Mouse (Mus musculus): ENCODE measurements around the gene Ccnjl.

Ccnjl gene

GRCm38 (mm10) chr11:43528683-43529499, at the start of gene Ccnjl:
Gene Ccnjl, plus strand, starts transcription at chr11:43528784.
- peak; percentile 77 for DNase-seq (ENCODE audit: low spot score)

- no peak for DNase-seq (ENCODE audit: low spot score)
Observed at GRCm38 (mm10) chr11:43479376-43479775, 49.2 kb upstream of the Ccnjl start.

GRCm38 (mm10) chr11:43480561-43480960, 48.0 kb upstream of the Ccnjl start:
- DNase-seq (ENCODE audit: low spot score) = no peak

GRCm38 (mm10) chr11:43481672-43482522, 46.7 kb upstream of the Ccnjl start:
- DNase-seq (ENCODE audit: low spot score) = no peak

GRCm38 (mm10) chr11:43483122-43483792, 45.3 kb upstream of the Ccnjl start:
- DNase-seq (ENCODE audit: low spot score) = peak; percentile 23

GRCm38 (mm10) chr11:43484057-43484456, 44.5 kb upstream of the Ccnjl start:
- DNase-seq (ENCODE audit: low spot score) = no peak

- no peak for DNase-seq (ENCODE audit: low spot score)
Observed at GRCm38 (mm10) chr11:43484652-43485051, 43.9 kb upstream of the Ccnjl start.

GRCm38 (mm10) chr11:43485855-43486254, 42.7 kb upstream of the Ccnjl start:
- no peak for DNase-seq (ENCODE audit: low spot score)

- DNase-seq (ENCODE audit: low spot score) = peak; percentile 65
Observed at GRCm38 (mm10) chr11:43492663-43493062, 35.9 kb upstream of the Ccnjl start.

- DNase-seq (ENCODE audit: low spot score) = peak; percentile 62
Observed at GRCm38 (mm10) chr11:43493815-43494409, 34.7 kb upstream of the Ccnjl start.

- DNase-seq (ENCODE audit: low spot score) = no peak
Observed at GRCm38 (mm10) chr11:43495037-43495436, 33.5 kb upstream of the Ccnjl start.

GRCm38 (mm10) chr11:43495532-43495931, 33.1 kb upstream of the Ccnjl start:
- peak; percentile 49 for DNase-seq (ENCODE audit: low spot score)

- DNase-seq (ENCODE audit: low spot score) = no peak
Observed at GRCm38 (mm10) chr11:43501256-43501655, 27.3 kb upstream of the Ccnjl start.

- DNase-seq (ENCODE audit: low spot score) = no peak
Observed at GRCm38 (mm10) chr11:43505188-43505587, 23.4 kb upstream of the Ccnjl start.

- DNase-seq (ENCODE audit: low spot score) = no peak
Observed at GRCm38 (mm10) chr11:43507976-43508375, 20.6 kb upstream of the Ccnjl start.

GRCm38 (mm10) chr11:43509878-43510277, 18.7 kb upstream of the Ccnjl start:
- no peak for DNase-seq (ENCODE audit: low spot score)

GRCm38 (mm10) chr11:43512661-43513190, 15.9 kb upstream of the Ccnjl start:
- DNase-seq (ENCODE audit: low spot score) = no peak

GRCm38 (mm10) chr11:43516344-43517021, 12.1 kb upstream of the Ccnjl start:
- DNase-seq (ENCODE audit: low spot score) = peak; percentile 52

GRCm38 (mm10) chr11:43517641-43518040, 10.9 kb upstream of the Ccnjl start:
- no peak for DNase-seq (ENCODE audit: low spot score)

- DNase-seq (ENCODE audit: low spot score) = no peak
Observed at GRCm38 (mm10) chr11:43518086-43518485, 10.5 kb upstream of the Ccnjl start.

- no peak for DNase-seq (ENCODE audit: low spot score)
Observed at GRCm38 (mm10) chr11:43518821-43519220, 9.8 kb upstream of the Ccnjl start.

Measured in ovary, postnatal 36 days (tissue).